Mouse (Mus musculus): ENCODE data around the gene Crb1.

Gene Crb1

DNA sequence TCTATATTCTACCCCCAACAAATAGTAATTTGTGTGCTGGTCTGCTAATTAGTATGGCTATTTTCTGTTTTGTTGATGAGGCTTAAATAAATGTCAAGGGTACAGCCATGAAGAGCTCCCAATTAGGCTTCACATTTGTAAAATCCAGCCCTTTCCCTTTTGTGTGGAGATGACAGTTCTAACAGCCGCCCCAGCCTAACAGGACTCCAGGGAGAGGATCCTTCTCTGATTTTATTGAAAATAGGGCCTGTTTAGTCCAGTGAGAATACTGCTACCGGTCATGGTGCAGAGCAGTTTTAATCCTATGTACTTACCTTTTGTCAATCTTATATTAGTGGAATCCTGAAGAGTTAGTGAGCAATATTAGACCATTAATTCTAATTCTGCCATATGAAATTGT is 223.9 kb downstream of the Crb1 start:
- in situ Hi-C loops (cut with MboI; ENCODE audit: unreplicated experiment in 2 of 2), result loop anchor here (10.0 to 25.0 kb wide), 4 partner anchors 112 to 1016 kb away; no protein-coding TSS in a partner anchor
